Mouse (Mus musculus) CH12.LX (cell line): ENCODE data around the gene Sec14l5. TPM values are rescaled to one million over a fixed set of nuclear protein-coding genes. Genes with fewer than 3 reads are reported as not detected.
A peak's percentile ranks its signal among the peaks of the same experiment; 100 is the strongest.

ENCODE experiments used
- DNase-seq: peaks from one replicate; pipeline ENCODE4 v3.0.0-alpha.2; 2013; ENCODE audit errors: extremely low read depth
- H3K27ac ChIP-seq: 2 replicates; pipeline ENCODE4 v1.5.1; 2012; ENCODE audit warnings: low read depth, mild to moderate bottlenecking, control low read depth, moderate library complexity; ENCODE audit not compliant: insufficient read depth
- H3K27me3 ChIP-seq: replicated peaks from 2 replicates; pipeline ENCODE3; 2012; ENCODE audit warnings: inconsistent platforms
- H3K36me3 ChIP-seq, 2 experiments: replicated peaks in 1 of 2; 2 replicates each; pipeline versions ENCODE3 to v1.6.1; 2012; ENCODE audit warnings: inconsistent platforms in 1 of 2, low read length in 1 of 2, mild to moderate bottlenecking in 1 of 2, mixed read lengths in 1 of 2, moderate library complexity in 1 of 2; ENCODE audit not compliant: control insufficient read depth in 1 of 2, insufficient read depth in 1 of 2
- H3K4me1 ChIP-seq, 2 experiments: 2 replicates each; pipeline ENCODE4 v1.6.1; 2012; ENCODE audit warnings: inconsistent platforms in 1 of 2, moderate library complexity in 1 of 2; ENCODE audit not compliant: insufficient read depth in 2 of 2, control insufficient read depth in 1 of 2
- H3K4me2 ChIP-seq: 2 replicates; pipeline ENCODE4 v1.6.1; 2012; ENCODE audit warnings: low read depth, mild to moderate bottlenecking, control low read depth; ENCODE audit not compliant: poor library complexity, insufficient read depth, severe bottlenecking
- H3K4me3 ChIP-seq, 3 experiments: fragments of 150-350 bp in 1 of 3; sonication (generic) in 1 of 3; replicated peaks in 1 of 3; 2 replicates each; pipeline versions ENCODE3 to v1.5.1; 2011 to 2012; ENCODE audit warnings: low read depth in 2 of 3, low read length in 2 of 3, mild to moderate bottlenecking in 2 of 3, moderate library complexity in 2 of 3, control low read depth in 1 of 3, improper control_type of control experiment in 1 of 3, inconsistent platforms in 1 of 3, mixed read lengths in 1 of 3; ENCODE audit not compliant: poor library complexity in 1 of 3
- H3K79me2 ChIP-seq: replicated peaks from 2 replicates; pipeline ENCODE4 v1.6.1; 2012; ENCODE audit warnings: mild to moderate bottlenecking, moderate library complexity; ENCODE audit not compliant: control insufficient read depth, poor library complexity, insufficient read depth, severe bottlenecking; ENCODE audit errors: extremely low read depth
- H3K9ac ChIP-seq: 2 replicates; pipeline ENCODE4 v1.6.1; 2012; ENCODE audit warnings: low read depth, mild to moderate bottlenecking, control low read depth, moderate library complexity; ENCODE audit not compliant: insufficient read depth
- H3K9me3 ChIP-seq: replicated peaks from 2 replicates; pipeline ENCODE3; 2012; ENCODE audit warnings: low read length, inconsistent platforms, mixed read lengths
- BHLHE40 ChIP-seq: IDR thresholded peaks from 2 replicates; pipeline ENCODE4 v1.6.1; 2011; ENCODE audit warnings: mild to moderate bottlenecking, low read depth, low read length, improper control_type of control experiment
- CTCF ChIP-seq, 2 experiments: IDR thresholded peaks in 1 of 2; conservative IDR thresholded peaks in 1 of 2; 2 replicates each; pipeline ENCODE4 v1.5.1; 2011 to 2012; ENCODE audit warnings: low read depth in 2 of 2, low read length in 2 of 2, improper control_type of control experiment in 1 of 2, inconsistent platforms in 1 of 2, mild to moderate bottlenecking in 1 of 2, moderate library complexity in 1 of 2
- E2F4 ChIP-seq: IDR thresholded peaks from 2 replicates; pipeline ENCODE4 v1.6.1; 2011; ENCODE audit warnings: low read depth, low read length, improper control_type of control experiment; ENCODE audit not compliant: insufficient replicate concordance
- MAX ChIP-seq: IDR thresholded peaks from 2 replicates; pipeline ENCODE4 v1.6.1; 2011; ENCODE audit warnings: low read length, improper control_type of control experiment
- MYC ChIP-seq: IDR thresholded peaks from 2 replicates; pipeline ENCODE4 v1.6.1; 2011; ENCODE audit warnings: low read depth, mild to moderate bottlenecking, improper control_type of control experiment, low read length
- NRF1 ChIP-seq: IDR thresholded peaks from 2 replicates; pipeline ENCODE4 v1.6.1; 2014; ENCODE audit warnings: low read depth, mild to moderate bottlenecking, inconsistent platforms, low read length, improper control_type of control experiment, moderate library complexity
- POLR2A ChIP-seq: IDR thresholded peaks from 2 replicates; pipeline ENCODE4 v1.6.1; 2011; ENCODE audit warnings: low read depth, mild to moderate bottlenecking, improper control_type of control experiment, low read length
- TBP ChIP-seq: conservative IDR thresholded peaks from 2 replicates; pipeline ENCODE4 v1.6.1; 2011; ENCODE audit warnings: low read depth, low read length, improper control_type of control experiment
- ZC3H11A ChIP-seq: IDR thresholded peaks from 2 replicates; pipeline ENCODE4 v1.6.1; 2012; ENCODE audit warnings: low read depth, mild to moderate bottlenecking, inconsistent platforms, low read length, improper control_type of control experiment
- dilution Hi-C: fragments of 300-500 bp; cut with MboI; formaldehyde crosslinking; loops from 2 replicates; pipeline ENCODE4 v1.14.3; 2020; ENCODE audit warnings: low sequenced_read_pairs; ENCODE audit not compliant: extremely low pct_unique_long_range_greater_than_20kb, extremely low pct_ligation_motif_present
- in situ Hi-C: fragments of 300-500 bp; cut with MboI; formaldehyde crosslinking; loops from 3 replicates; pipeline ENCODE4 v1.14.3; 2019; ENCODE audit warnings: low sequenced_read_pairs, low pct_ligation_motif_present, low pct_unique_long_range_greater_than_20kb, mixed read lengths
- polyA plus RNA-seq: library from polyadenylated mRNA; unstranded; fragments of >175 nt; gene quantifications from 2 replicates; pipeline ENCODE4 v1.2.1, GENCODE M21; 2012; ENCODE audit warnings: low read depth; ENCODE audit not compliant: insufficient read length
- total RNA-seq, 2 experiments: library from RNA; depleted of rRNA; stranded (reverse); fragments of 300-350 nt in 1 of 2; fragments of >200 nt in 1 of 2; gene quantifications; 2 replicates each; pipeline ENCODE4 v1.2.3; 2012 to 2014

The Sec14l5 gene
- total and polyA plus RNA-seq, 3 experiments = 0.13 TPM; not detected in 2

- H3K4me1 ChIP-seq = peaks cover 15 to 18% of the 10 kb centered on the region in 2 experiments
- no peak for DNase-seq
- no peaks in the 10 kb centered on the region for H3K36me3 ChIP-seq
- dilution Hi-C loops (no loop called here), in situ Hi-C loops (loop anchor here (25.0 kb wide), 1 partner anchor 494 kb away; the partner anchor contains the start of genes Dnaja3 and Vasn)
- H3K27me3 ChIP-seq = peaks cover 91% of the 10 kb centered on the region
- peaks cover 9% of the 10 kb centered on the region for H3K9me3 ChIP-seq
- H3K79me2 ChIP-seq = no peaks in the 10 kb centered on the region
- no peak overlapping the region for H3K9ac ChIP-seq
- H3K27ac ChIP-seq = no peak overlapping the region
- H3K4me2 ChIP-seq = peak overlapping the region; percentile 91
- TF ChIP-seq MAX = no peak
- TF ChIP-seq MYC = no peak
- no peak for TF ChIP-seq BHLHE40
- no peak for TF ChIP-seq ZC3H11A
- TF ChIP-seq, all 38 proteins: peak for 0
- H3K4me3 ChIP-seq = peak overlapping the region in 1 of 3 experiments; percentile 56
Measured at GRCm38 (mm10) chr16:5131251-5131922, 15.5 kb upstream of the Sec14l5 start.

- Histone ChIP-seq H3K79me2 (no peaks in the 10 kb centered on the region), H3K27me3 (peaks cover 84% of the 10 kb centered on the region)
- TF ChIP-seq NRF1 (peak; percentile 72), CTCF (conservative IDR thresholded peaks at IDR 0.05 in 1 of 2, IDR thresholded peaks at IDR 0.05 in 1 of 2; ENCODE audit: low read depth in 2 of 2, low read length in 2 of 2) (0 out of 4 replicates have a peak, but pooled peaks of 1 of the 2 experiments have one; percentile 17), E2F4 (no peak), POLR2A (no peak)
- TF ChIP-seq, all 38 proteins: peak for 2
- Histone ChIP-seq H3K36me3 (no peaks in the 10 kb centered on the region), H3K4me2 (peak within 1 kb of the TSS; percentile 91), H3K4me1 (peaks cover 15 to 18% of the 10 kb centered on the region in 2 experiments), H3K9me3 (peaks cover 9% of the 10 kb centered on the region), H3K9ac (no peak within 1 kb of the TSS), H3K4me3 (peak within 1 kb of the TSS in 1 of 3 experiments; percentile 56), H3K27ac (no peak within 1 kb of the TSS)
- in situ Hi-C loops = loop anchor here (25.0 kb wide), 1 partner anchor 495 kb away; the partner anchor contains the start of genes Dnaja3 and Vasn
- no peak for DNase-seq
- dilution Hi-C loops = no loop called here
Measured at GRCm38 (mm10) chr16:5132401-5132801, 14.5 kb upstream of the Sec14l5 start, which contains the start of gene Ppl. Ppl (minus strand) TSS chr16:5132421.

DNA sequence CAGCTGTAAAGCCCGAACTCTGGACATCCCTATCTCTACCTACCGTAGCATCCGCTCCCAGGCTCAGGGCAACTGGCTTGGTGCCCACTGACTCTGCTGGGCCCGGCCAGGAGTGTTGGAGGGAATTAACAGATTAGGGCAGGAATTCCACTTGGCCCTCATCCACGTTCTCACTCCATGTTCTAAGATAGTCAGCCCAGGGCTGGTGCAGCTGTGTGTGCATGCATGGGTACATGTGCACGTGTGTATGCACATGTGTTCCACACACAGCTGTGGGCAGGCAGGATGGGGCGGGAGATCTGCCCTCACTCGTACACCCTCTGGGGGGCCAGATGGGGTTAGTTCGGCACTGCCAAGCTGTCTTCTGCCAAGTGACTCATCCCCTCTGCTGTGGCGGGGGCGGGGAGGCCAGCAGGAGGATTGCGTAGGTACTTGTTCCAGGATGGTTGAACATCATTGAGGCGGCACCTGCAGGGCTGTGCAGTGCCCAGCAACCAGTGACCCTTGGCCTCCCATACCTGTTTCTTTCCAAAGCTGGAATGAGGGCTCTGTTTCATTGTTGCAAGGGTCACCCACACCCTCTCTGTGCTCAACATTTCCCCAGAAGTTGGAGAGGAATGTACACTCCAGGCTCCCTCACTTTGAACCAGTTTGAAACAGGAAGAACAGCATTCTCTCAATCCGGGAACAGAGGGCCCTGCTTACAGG lies 12.1 kb upstream of the Sec14l5 start:
- no peak for DNase-seq
- H3K4me2 ChIP-seq = no peak overlapping the region
- no peak for TF ChIP-seq CTCF (conservative IDR thresholded peaks at IDR 0.05 in 1 of 2, IDR thresholded peaks at IDR 0.05 in 1 of 2; ENCODE audit: low read depth in 2 of 2, low read length in 2 of 2)
- TF ChIP-seq BHLHE40 = peak; percentile 64
- TF ChIP-seq TBP = no peak
- dilution Hi-C loops = no loop called here
- in situ Hi-C loops = loop anchor here (25.0 kb wide), 1 partner anchor 497 kb away; the partner anchor contains the start of genes Dnaja3 and Vasn
- peaks cover 62% of the 10 kb centered on the region for H3K27me3 ChIP-seq
- no peaks in the 10 kb centered on the region for H3K79me2 ChIP-seq
- no peak overlapping the region for H3K27ac ChIP-seq
- H3K4me1 ChIP-seq = peaks cover 15 to 18% of the 10 kb centered on the region in 2 experiments
- no peak overlapping the region for H3K4me3 ChIP-seq
- H3K36me3 ChIP-seq = no peaks in the 10 kb centered on the region
- H3K9ac ChIP-seq = no peak overlapping the region
- H3K9me3 ChIP-seq = peaks cover 9% of the 10 kb centered on the region
